Mouse (Mus musculus) olfactory bulb, adult 2 months (tissue): ENCODE measurements at regions not wholly inside any gene's neighbourhood (a gene's known extent, or its start where the extent isn't known, plus 50 kb on each side); places are given as distances from the start of the nearest gene placed in this dataset.

Experiments used
- CTCF ChIP-seq: fragments of 200-500 bp; IDR thresholded peaks from 2 replicates; pipeline ENCODE4 v1.5.1; 2012; ENCODE audit warnings: low read depth, mild to moderate bottlenecking, low read length, moderate library complexity; ENCODE audit not compliant: insufficient read depth
- POLR2A ChIP-seq: fragments of 200-500 bp; IDR thresholded peaks from 2 replicates; pipeline ENCODE4 v1.6.1; 2012; ENCODE audit warnings: mild to moderate bottlenecking, low read depth, low read length, moderate library complexity; ENCODE audit not compliant: insufficient read depth

GRCm38 (mm10) chr1:193649400-193649799 lies 279.3 kb upstream of the Camk1g start:
- TF ChIP-seq POLR2A (no peak), CTCF (no peak)
